Mouse (Mus musculus) cerebellum, adult 2 months (tissue): Measurements from ENCODE around the gene Trim46.

Source experiments
- CTCF ChIP-seq: fragments of 200-500 bp; IDR thresholded peaks from 2 replicates; pipeline ENCODE4 v1.5.1; 2011; ENCODE audit warnings: low read depth, mild to moderate bottlenecking, control low read depth, low read length, moderate library complexity, borderline replicate concordance; ENCODE audit not compliant: insufficient read depth
- POLR2A ChIP-seq: fragments of 200-500 bp; IDR thresholded peaks from 2 replicates; pipeline ENCODE4 v1.6.1; 2011; ENCODE audit warnings: low read length, control low read depth, borderline replicate concordance; ENCODE audit not compliant: insufficient read depth

DNA sequence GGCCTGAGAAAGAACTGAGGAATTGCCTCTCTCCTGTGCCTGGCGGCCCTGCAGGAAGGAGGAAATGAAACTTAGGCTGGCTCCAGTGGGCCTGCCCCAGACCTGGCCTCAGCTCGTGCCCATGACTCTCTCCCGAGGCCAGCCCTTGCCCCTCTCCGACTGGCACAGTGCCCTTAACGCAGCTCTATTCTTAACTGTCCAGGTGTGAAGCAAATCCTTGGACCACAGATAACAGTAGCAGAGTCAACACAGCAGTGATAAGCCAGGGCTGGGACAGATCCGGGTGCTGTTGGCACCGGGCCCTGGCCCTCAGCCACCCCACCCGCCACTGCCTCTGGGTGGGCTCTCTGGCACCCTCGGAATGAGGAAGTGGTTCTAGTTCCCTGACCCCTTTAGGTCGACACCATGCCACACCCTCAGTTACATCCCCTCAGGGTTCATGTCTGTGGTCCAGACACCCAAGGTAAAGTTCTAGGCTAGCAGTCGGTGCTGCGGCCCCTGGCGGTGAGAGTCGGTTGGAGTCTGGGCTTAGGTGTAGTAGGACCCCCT is 12.5 kb downstream of the Trim46 start:
- TF ChIP-seq CTCF (no peak), POLR2A (no peak)
